Mouse (Mus musculus) heart, postnatal 4 days (tissue): ENCODE measurements around the gene Cdh23. TPM values are rescaled to one million over a fixed set of nuclear protein-coding genes. Genes with fewer than 3 reads are reported as not detected.

Experiments
- DNase-seq: peaks from one replicate; pipeline ENCODE4 v3.0.0; 2021
- total RNA-seq, 2 experiments: library from RNA; stranded (reverse); gene quantifications; 2 replicates each; pipeline ENCODE4 v1.2.3; 2021

The Cdh23 gene
- total RNA-seq, 2 experiments from 2014 or later = 4.0 to 4.4 TPM

DNA sequence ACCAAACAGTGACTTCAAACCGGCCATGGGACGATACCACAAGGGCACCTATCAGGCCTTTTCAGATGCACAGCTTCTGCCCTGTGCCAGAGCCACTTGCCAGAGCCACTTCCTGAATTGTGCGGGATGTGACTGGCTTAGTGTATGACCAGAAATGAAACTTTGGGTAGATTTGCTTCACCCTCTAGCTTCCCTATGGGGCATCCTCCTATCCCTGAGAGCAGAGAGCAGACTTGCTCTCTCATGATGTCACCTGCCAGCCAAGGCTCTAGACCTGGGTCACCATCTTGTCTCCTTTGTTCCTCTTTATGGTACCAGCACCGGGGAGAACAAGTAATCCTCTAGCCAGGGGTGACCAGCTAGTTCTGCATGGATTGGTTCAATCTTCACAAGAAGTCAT lies 10.0 kb upstream of the Cdh23 start:
- DNase-seq = no peak

DNA sequence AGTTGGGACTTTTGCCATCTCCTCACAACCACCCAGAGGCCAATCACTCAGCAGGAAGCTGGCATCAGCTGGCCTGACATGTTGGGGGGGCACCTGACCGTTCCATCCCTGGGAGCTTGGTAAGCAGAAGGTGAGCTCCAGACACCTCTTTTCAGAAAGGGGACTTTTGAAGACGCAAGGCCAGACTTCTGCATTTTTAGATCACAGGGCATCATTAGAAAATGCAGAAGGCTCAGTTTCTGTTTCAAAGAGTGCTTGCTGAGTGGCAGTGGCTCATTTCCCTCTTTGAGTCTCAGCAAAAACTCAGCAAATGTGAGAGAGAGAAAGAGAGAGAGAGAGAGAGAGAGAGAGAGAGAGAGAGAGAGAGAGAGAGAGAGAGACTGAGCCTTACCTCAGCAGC lies 8.8 kb upstream of the Cdh23 start:
- DNase-seq = no peak

- DNase-seq = no peak
Observed at GRCm38 (mm10) chr10:60697775-60698174, 1.5 kb upstream of the Cdh23 start.

DNA sequence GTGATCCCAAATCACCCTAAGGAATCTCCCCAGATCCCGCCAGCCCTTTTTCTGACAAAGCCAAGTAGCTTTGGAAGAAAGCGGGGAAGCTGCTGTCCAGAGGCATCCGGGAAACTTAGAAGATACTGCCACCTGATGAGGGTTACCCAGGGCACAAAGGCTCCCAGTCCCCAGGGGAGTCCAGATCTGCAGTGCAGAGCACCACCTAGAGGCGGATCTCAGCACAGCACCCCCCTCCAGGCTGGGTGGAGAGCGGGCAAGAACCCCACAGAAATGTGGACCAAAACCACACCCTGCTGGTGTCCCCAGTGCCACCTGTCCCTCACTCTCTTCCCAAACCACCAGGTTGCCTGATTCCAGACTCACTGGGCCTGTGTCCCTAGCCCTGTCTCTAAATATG lies 685 bp upstream of the Cdh23 start:
- peak; percentile 78 for DNase-seq

DNA sequence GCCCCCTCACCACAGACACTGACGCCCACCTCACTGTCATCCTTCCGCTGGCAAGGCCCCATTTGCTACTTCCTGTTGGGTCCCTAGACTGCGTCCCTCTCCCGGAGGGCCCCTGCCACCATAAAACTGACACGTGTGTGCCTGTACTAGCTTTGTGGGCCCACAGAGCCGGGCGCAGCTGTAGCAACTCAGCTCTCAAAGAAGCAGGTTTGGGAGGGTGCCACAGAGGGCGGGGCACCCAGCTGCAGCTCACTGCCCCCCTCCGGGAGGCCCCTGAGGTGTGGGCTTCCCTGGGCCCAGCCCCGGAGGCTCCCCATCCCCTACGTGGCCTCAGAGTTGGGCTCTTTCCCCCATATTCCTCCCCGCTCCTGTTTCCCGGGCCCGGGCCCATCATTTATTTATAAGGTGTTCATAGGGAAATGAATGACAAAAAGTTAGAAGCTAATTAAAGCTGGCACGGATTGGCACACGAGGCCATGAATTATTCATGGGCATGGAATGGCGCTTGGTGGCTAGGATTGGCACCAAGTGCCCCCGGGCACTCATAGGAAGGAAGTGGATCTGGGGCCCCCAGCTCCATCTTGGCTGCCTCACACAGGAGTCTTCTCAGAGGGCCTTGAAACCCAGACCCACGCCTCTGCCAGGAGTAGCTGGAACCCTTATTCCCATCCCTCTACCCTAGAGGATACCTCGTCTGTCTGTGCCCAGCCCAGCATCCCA lies 4.5 kb downstream of the Cdh23 start:
- DNase-seq = no peak

GRCm38 (mm10) chr10:60690960-60691359 lies 5.3 kb downstream of the Cdh23 start:
- peak; percentile 34 for DNase-seq

GRCm38 (mm10) chr10:60689396-60689795 lies 6.9 kb downstream of the Cdh23 start:
- no peak for DNase-seq

DNA sequence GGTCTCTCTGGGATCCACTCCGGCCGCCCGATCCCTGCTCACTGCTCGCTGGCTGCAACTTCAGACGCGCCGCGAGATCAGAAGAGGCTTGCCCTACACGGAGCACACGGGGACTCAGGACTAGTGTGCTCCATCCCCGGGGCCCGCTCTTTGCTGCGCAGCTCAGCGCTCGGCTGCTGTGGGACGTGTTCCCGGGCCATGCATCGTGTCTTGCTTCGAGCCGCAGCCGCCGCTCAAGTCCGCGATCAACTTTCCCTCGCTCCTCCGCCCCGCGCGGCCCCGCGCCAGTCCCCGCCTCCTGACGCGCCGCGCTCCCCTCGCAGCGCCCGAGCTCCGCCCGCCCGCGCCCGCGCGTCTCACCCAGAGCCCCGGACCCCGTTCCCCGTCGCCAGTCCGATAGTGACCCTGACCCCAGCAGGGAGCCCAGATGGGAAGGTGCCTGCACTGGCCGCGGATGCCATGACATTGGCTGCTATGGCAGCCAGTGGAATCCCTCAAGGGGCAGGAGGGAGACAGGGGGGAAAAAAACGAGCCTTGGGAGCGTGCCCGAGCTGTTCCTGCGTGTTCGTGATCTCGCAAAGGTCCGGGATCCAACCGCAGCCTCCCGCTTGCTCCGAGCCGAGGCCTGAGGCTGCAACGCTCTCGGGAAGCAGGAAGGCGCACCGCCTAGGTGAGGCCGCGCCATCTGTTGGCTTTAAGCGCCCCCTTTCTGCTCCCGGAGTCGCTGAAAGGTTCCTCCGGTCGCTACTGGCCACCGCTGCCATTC lies 9.1 kb downstream of the Cdh23 start:
- DNase-seq = peak; percentile 65

DNA sequence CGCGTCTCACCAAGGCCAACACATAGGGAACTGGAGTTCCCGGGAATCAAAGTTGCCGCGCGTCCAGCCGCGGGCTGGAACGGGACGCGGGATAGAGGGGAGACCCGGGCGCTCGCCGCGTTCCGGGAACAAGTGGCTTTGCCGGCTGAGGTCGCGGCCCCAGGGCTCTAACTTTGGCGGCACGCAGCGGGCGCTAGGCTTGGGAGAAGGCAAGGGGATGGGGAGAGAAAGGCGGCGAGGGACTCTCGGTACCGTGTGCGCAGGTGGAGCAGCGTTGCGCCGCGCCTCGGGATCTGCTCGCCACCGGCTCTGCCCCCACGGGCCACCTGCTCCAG lies 9.7 kb downstream of the Cdh23 start:
- DNase-seq = peak; percentile 20

- no peak for DNase-seq
Observed at GRCm38 (mm10) chr10:60685764-60686640, 10.3 kb downstream of the Cdh23 start.

DNA sequence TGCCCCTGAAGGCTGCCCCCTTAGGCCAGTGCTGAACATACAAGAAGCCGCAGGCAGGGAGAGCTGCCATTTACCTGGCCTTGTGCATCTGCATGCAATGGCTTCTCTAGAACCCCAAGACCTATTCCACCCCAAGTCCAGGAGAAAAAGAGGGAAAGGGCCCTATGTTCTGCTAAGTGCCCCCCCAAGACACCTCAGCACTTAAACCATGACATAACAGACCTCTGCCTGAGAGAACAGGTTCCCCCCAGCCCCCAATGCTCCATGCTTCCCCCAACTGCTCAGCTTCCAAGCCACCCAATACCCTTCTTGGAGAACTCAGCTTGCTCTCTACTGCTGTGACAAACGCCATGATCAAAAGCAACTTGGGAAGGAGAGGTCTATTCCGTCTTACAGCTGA lies 17.4 kb downstream of the Cdh23 start:
- no peak for DNase-seq

DNA sequence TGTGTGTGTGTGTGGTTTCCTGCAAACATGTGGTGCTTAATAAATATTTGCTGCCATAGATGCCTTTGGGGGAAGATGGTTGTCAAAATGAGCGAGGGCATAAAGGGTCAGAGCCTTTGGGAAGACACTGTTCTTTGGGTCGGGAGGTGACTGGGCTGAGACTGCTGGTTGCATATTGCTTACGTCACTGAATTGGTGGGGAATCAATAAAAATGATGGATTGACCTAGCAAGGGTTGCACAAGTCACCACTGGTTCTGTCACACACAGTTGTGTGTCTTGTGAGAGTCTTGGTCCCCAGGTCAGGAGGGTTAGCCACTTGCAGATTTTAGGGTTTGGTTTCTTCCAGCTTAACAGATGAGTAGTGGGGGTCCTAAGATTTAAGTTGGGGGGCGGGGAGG lies 19.0 kb downstream of the Cdh23 start:
- no peak for DNase-seq

DNA sequence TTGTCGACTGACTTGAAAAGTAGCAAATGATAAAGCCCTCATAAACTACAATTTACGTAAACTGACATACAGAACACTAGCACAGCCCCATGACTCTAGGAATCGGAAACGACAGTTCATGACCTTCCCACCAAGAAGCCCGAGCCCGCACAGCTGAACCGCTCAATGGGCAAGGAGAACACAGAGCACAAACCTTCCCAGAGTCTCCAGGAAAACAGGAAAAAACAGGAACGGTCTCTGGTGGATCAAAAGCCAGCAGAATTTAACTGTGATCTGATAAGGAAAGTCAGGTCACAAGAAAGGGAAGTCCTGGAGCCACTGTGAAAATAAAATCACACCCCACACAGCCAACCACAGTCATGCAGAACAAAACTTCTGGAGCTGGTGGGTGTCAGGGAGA lies 26.1 kb downstream of the Cdh23 start:
- no peak for DNase-seq

- no peak for DNase-seq
Observed at GRCm38 (mm10) chr10:60668591-60668990, 27.7 kb downstream of the Cdh23 start.

DNA sequence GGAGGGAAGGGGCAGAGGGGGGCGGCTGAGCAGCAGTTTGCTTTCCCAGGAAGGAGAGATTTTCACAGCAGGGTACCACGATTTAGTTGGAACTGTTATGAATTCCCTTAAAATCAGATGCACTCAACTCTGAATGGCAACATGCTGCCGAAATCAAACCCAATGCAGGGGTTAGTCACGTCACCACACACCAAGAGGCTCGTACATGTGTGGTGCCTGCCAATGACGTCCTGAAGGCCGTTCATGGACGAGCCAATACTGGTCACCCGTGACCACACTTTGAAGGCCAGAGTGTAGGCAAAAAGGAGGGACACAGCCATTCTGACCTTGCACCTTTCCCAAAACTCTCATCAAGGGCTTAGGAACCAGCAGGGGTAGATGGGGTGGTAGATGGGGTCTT lies 35.3 kb downstream of the Cdh23 start:
- DNase-seq = no peak

GRCm38 (mm10) chr10:60659450-60660020 lies 36.8 kb downstream of the Cdh23 start:
- DNase-seq = peak; percentile 15

DNA sequence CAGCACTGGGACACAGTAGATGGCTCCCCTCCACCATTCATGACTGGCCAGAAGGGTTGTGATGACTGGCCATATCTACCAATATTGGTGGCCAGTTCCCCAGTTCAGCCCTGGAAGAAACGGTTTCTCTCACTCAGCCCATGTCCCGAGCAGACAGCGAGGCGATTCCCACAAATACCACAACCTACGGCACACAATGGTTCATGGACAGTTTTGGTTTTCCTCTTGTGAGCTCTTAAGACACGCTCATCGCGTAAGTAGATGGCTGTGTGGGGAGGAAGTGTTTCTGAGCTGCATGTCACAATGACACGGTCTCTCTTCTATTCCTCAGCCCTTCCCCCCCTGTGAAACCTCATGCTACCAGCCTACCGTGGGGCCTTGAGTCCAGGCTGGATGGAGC lies 38.1 kb downstream of the Cdh23 start:
- no peak for DNase-seq

DNA sequence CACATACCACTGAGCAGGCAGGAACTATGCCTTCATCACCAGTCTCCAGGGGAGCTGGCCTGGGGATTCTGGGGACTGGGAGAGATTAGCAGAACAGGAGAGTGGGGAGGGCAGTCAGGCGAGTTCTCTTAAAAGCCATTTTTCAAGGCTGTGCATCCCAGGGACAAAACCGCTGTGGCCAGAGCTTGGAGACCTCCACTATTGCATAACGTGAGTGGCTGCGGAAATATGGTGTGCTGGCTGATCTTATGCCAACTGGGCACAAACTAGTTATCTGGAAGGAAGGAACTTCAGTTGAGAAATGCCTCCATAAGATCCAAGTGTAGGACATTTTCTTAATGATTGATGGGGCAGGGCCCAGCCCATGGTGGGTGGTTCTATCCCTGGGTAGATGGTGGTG lies 42.6 kb downstream of the Cdh23 start:
- no peak for DNase-seq

DNA sequence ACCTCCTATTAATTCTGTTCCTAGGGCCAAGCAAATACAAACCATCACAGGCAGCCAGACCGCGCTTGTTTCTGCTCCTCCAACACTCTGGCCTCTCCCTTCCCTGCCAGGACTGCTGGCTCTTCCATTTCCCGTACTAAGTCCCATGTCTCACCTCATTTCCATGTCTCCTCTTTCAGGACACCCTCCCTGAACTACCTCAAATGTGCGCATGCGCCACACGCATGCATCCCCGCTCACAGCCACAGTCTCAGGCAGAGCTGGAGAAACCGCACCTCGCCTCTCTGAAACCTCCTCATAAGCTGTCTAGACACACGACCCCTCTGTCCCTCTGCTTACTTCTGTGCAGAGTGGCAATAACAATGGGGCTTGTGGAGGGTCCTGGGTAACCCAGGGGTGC lies 43.2 kb downstream of the Cdh23 start:
- DNase-seq = no peak

DNA sequence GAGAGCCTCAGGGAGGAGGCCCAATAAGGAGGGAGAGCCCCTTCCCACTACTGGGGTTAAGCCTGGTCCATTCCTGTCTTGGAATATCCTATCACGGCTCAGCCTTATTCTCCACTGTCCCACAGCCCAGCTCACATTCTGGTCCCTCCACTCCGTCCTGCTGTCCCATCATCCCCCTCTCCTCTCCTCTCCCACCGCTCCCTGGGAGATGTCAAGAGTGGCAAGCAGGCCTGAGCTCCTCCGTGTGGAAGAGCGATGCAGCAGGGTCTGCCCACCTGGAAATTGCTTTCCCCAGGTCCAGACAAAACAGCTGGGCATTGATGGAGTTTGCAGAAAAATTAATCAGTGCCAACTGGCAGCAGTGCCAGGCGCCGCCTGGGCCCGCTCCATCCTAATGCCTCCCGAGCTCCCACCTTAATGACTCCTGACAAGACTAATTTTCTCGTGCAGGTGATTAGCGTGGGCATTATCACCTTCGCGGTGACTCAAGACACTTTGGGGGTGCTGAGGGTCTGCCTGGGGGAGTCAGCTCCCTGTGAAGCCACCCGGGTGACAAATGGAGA lies 52.1 kb downstream of the Cdh23 start:
- DNase-seq = no peak

DNA sequence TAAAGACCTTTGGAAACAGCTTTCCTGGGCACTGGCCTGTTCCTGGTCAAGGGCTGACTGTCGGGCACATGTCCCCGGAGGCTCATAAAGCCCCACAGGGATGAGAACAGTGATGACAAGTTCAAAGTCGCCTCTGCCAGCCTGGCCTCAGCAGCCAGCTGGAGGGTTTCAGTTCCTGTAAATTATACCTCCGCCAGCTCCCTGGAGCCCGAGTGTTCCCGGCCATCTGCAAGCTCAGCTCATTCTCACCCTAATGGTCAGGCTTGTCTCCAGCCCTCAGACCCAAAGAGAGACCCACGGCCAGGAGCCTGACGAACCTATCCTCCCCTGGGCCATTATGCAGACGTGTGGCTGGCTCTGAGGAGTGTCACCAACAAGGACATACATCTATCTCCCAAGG lies 57.0 kb downstream of the Cdh23 start:
- no peak for DNase-seq

- peak; percentile 17 for DNase-seq
Observed at GRCm38 (mm10) chr10:60635568-60636295, 60.6 kb downstream of the Cdh23 start.
